Comparison of ENCODE assay signal across 8 mouse cellular contexts in the genomic region with DNA sequence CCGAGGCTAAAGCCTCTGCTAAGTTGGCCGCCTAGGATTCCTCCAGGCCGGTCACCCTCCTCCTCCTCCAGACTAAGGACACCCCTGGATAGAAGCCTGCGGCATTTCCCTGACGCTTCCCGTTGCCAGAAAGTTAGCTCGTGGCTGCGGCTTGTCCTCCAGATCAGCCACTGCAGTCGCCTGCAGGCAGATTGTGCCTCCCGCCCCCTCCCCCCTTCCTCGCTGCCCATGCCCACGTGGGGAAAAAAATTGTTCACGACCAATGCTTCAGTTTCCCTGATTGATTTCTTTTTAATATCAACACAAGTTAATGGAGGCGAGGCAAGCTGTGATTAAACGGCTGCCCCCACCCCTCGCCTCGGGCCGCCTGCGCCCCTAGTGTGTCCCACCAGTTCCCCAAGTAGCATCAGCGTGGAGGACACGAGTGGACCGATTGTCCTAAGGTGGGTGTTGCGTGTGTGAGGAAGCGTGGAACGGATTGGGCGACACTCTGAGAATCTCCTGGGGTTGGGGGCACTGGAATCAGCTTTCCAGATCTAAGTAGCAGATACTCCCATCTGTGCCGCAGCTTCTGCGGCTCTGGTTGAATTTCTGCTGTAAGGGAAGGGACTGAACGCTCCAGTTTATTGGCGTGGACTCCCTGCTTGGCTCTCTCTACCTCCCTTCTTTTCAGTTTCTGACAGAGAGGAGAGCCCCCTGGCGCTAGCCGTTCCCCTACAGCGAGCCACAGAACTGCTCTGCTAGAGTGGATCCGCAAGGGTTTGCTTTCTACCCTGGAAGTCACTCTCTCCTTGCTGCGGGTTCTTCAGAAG. TPM values are rescaled to one million over a fixed set of nuclear protein-coding genes. Genes with fewer than 3 reads are reported as not detected.
DNase-seq lines count a peak whose midpoint lies in the region; ATAC-seq and TF ChIP-seq lines count a peak whose summit lies in the region.

No protein-coding gene starts in this region.

- peak; percentile 25 for DNase-seq in CD4-positive, CD25-positive, alpha-beta regulatory T cell, adult 2 months (ENCODE audit: low read depth, low spot score)
- DNase-seq in heart, postnatal 14 days: peak; percentile 55 to 71
- DNase-seq in T-cell, adult 2 months (ENCODE audit: low spot score): no peak

- peak overlapping the region; percentile 79 for H3K9ac ChIP-seq in embryonic facial prominence, embryonic 12.5 days
- H3K9ac ChIP-seq in limb, embryonic 12.5 days (replicated peaks): peak overlapping the region; percentile 89
- peak overlapping the region; percentile 83 for H3K9ac ChIP-seq in midbrain, embryonic 13.5 days (replicated peaks)

- peak overlapping the region; percentile 47 for H3K4me3 ChIP-seq in C2C12 (ENCODE audit: insufficient read depth, poor library complexity, severe bottlenecking)
- H3K4me3 ChIP-seq in embryonic facial prominence, embryonic 12.5 days: peak overlapping the region; percentile 70
- peak overlapping the region; percentile 72 for H3K4me3 ChIP-seq in limb, embryonic 12.5 days (replicated peaks)
- H3K4me3 ChIP-seq in midbrain, embryonic 13.5 days (replicated peaks): peak overlapping the region; percentile 70

- H3K27ac ChIP-seq in embryonic facial prominence, embryonic 12.5 days: peak overlapping the region; percentile 76
- H3K27ac ChIP-seq in limb, embryonic 12.5 days: peak overlapping the region; percentile 90
- H3K27ac ChIP-seq in midbrain, embryonic 13.5 days: peak overlapping the region; percentile 63

- H3K36me3 ChIP-seq in C2C12 (ENCODE audit: control insufficient read depth, insufficient read depth): peaks cover 7% of the 10 kb centered on the region
- H3K36me3 ChIP-seq in embryonic facial prominence, embryonic 12.5 days: no peaks in the 10 kb centered on the region
- H3K36me3 ChIP-seq in limb, embryonic 12.5 days: no peaks in the 10 kb centered on the region
- H3K36me3 ChIP-seq in midbrain, embryonic 13.5 days: no peaks in the 10 kb centered on the region

- TF ChIP-seq CTCF in C2C12 (IDR thresholded peaks at IDR 0.05; ENCODE audit: control insufficient read depth, insufficient read depth, insufficient read length): no peak

- peaks cover 34% of the 10 kb centered on the region for H3K4me1 ChIP-seq in embryonic facial prominence, embryonic 12.5 days
- H3K4me1 ChIP-seq in limb, embryonic 12.5 days (replicated peaks): peaks cover 60% of the 10 kb centered on the region
- H3K4me1 ChIP-seq in midbrain, embryonic 13.5 days (replicated peaks): peaks cover 68% of the 10 kb centered on the region

- H3K79me3 ChIP-seq in C2C12 (ENCODE audit: low read depth): peaks cover 82% of the 10 kb centered on the region

- WGBS in embryonic facial prominence, embryonic 12.5 days: under 1% methylated on average over 35 of the region's 35 CpGs
- under 1% methylated on average over 35 of the region's 35 CpGs for WGBS in limb, embryonic 12.5 days
- 0% methylated on average over 35 of the region's 35 CpGs for WGBS in midbrain, embryonic 13.5 days

- peak overlapping the region; percentile 60 for H3ac ChIP-seq in C2C12 (ENCODE audit: control insufficient read depth, insufficient read length, low read depth)

- peaks cover 91% of the 10 kb centered on the region for H3K79me2 ChIP-seq in C2C12 (ENCODE audit: control insufficient read depth, insufficient read depth)

- intact Hi-C loops in heart, postnatal 14 days (cut with DNase I): loop anchor here (5.0 to 10.0 kb wide), 2 partner anchors 255 to 1523 kb away; no protein-coding TSS in a partner anchor

- no peaks in the 10 kb centered on the region for H3K27me3 ChIP-seq in C2C12 (ENCODE audit: control insufficient read depth, insufficient read depth, insufficient read length)
- 0 out of 2 replicates have a peak, but pooled peaks cover 8% of the 10 kb centered on the region for H3K27me3 ChIP-seq in embryonic facial prominence, embryonic 12.5 days
- H3K27me3 ChIP-seq in limb, embryonic 12.5 days: peaks cover 35% of the 10 kb centered on the region
- peaks cover 60% of the 10 kb centered on the region for H3K27me3 ChIP-seq in midbrain, embryonic 13.5 days

- no peaks in the 10 kb centered on the region for H3K9me3 ChIP-seq in embryonic facial prominence, embryonic 12.5 days
- no peaks in the 10 kb centered on the region for H3K9me3 ChIP-seq in limb, embryonic 12.5 days
- H3K9me3 ChIP-seq in midbrain, embryonic 13.5 days: no peaks in the 10 kb centered on the region

- H3K4me2 ChIP-seq in embryonic facial prominence, embryonic 12.5 days (replicated peaks): peak overlapping the region; percentile 95
- peak overlapping the region; percentile 90 for H3K4me2 ChIP-seq in limb, embryonic 12.5 days
- peak overlapping the region; percentile 98 for H3K4me2 ChIP-seq in midbrain, embryonic 13.5 days (replicated peaks)

- ATAC-seq in CD4-positive, CD25-positive, alpha-beta regulatory T cell, adult 4 months: no peak
- ATAC-seq in embryonic facial prominence, embryonic 12.5 days (ENCODE audit: insufficient number of reproducible peaks, insufficient read depth, low FRiP score, low TSS enrichment): no peak
- 0 out of 2 replicates have a peak, but pooled peaks have one; percentile 9 for ATAC-seq in limb, embryonic 12.5 days (ENCODE audit: insufficient number of reproducible peaks, insufficient read depth, low FRiP score, low TSS enrichment, low read depth)
- peak; percentile 4; the same call in 1 of the 2 replicates for ATAC-seq in midbrain, embryonic 13.5 days

TF ChIP-seq in C2C12, 6 proteins besides CTCF, POLR2A, EP300 and RAD21:
- TF ChIP-seq FOSL1 (IDR thresholded peaks at IDR 0.05; ENCODE audit: insufficient read depth, low read length, poor library complexity, severe bottlenecking) (no peak), MAX (IDR thresholded peaks at IDR 0.05) (no peak), USF1 (IDR thresholded peaks at IDR 0.05; ENCODE audit: low read depth) (no peak), MYOD1 (IDR thresholded peaks at IDR 0.05; ENCODE audit: control insufficient read depth, insufficient read length, low read depth) (no peak), MYOG (IDR thresholded peaks at IDR 0.05; ENCODE audit: control insufficient read depth, extremely low read depth, insufficient read length) (no peak), CEBPB (IDR thresholded peaks at IDR 0.05; ENCODE audit: low read depth) (no peak)
TF ChIP-seq in C2C12: peak in this region for 0.

RNA-seq across cellular contexts. Expression of a gene that starts 4.2 kb away (rescaled TPM):
- polyA plus RNA-seq in CD4-positive, CD25-positive, alpha-beta regulatory T cell, adult 4 months (2017; shearing (Covaris generic)): under 1 TPM; 0.38 to 0.61 TPM
- 16.8 TPM for polyA plus RNA-seq in C2C12 (2012; fragmentation: generic; extraction: Trizol)
- polyA plus RNA-seq in embryonic facial prominence, embryonic 12.5 days (2016; fragmentation: Nextera tagmentation; extraction: Ambion mirVana): 45.1 and 46.2 TPM in 2 replicates
- 10 to 100 TPM; 41.9 to 56.8 TPM for total RNA-seq in heart, postnatal 14 days (2021)
- 70.7 and 86.2 TPM in 2 replicates for polyA plus RNA-seq in limb, embryonic 12.5 days (2016; fragmentation: Nextera tagmentation; extraction: Ambion mirVana)
- 15.9 and 18.7 TPM in 2 replicates for polyA plus RNA-seq in midbrain, embryonic 13.5 days (2015; fragmentation: Nextera tagmentation; extraction: Ambion mirVana)

Comparison
In these comparisons a context has a peak if more than half of its experiments do, and no peak if none do; other contexts are left out.
1. ATAC-seq: peak in limb, embryonic 12.5 days (single experiment) and midbrain, embryonic 13.5 days (single experiment); none in CD4-positive, CD25-positive, alpha-beta regulatory T cell, adult 4 months (single experiment) and embryonic facial prominence, embryonic 12.5 days (single experiment).
2. RNA of a gene that starts 4.2 kb away (polyA plus RNA-seq): 70.7 to 86.2 TPM in limb, embryonic 12.5 days, 45.1 to 46.2 TPM in embryonic facial prominence, embryonic 12.5 days, 15.9 to 18.7 TPM in midbrain, embryonic 13.5 days and 16.8 TPM in C2C12 (single experiment); 0.38 to 0.61 TPM in CD4-positive, CD25-positive, alpha-beta regulatory T cell, adult 4 months; every median in the first group is over 10 times any median in the second.
3. Peak in every context shown above with its lines, with median percentiles within 50 percentile points of each other: H3K4me3 ChIP-seq, H3K27ac ChIP-seq, H3K4me2 ChIP-seq and H3K9ac ChIP-seq.